In genomic region chr13:100775252-100776055, GRCm38 (mm10) we compare ENCODE assay signal across 8 mouse cellular contexts. TPM values are rescaled to one million over a fixed set of nuclear protein-coding genes. Genes with fewer than 3 reads are reported as not detected.
A peak's percentile ranks its signal among the peaks of the same experiment; 100 is the strongest.
DNase-seq lines count a peak whose midpoint lies in the region; ATAC-seq and TF ChIP-seq lines count a peak whose summit lies in the region.

TSS of gene Cenph (minus strand) at chr13:100775899.

- no peaks in the 10 kb centered on the region; the same call in 1 of the 2 replicates for H3K4me1 ChIP-seq in bone marrow, adult 2 months (ENCODE audit: control insufficient read depth, insufficient read depth, low read length)
- peaks cover 16% of the 10 kb centered on the region for H3K4me1 ChIP-seq in embryonic facial prominence, embryonic 15.5 days
- peaks cover 15% of the 10 kb centered on the region for H3K4me1 ChIP-seq in heart, embryonic 10.5 days
- H3K4me1 ChIP-seq in kidney, embryonic 15.5 days, result peaks cover 17% of the 10 kb centered on the region

- H3K4me3 ChIP-seq in bone marrow, adult 2 months (replicated peaks; ENCODE audit: control insufficient read depth, low read depth, low read length), result peak within 1 kb of the TSS; percentile 91
- peak within 1 kb of the TSS; percentile 88 for H3K4me3 ChIP-seq in embryonic facial prominence, embryonic 15.5 days (replicated peaks)
- H3K4me3 ChIP-seq in heart, embryonic 10.5 days, result peak within 1 kb of the TSS; percentile 98
- peak within 1 kb of the TSS; percentile 83 for H3K4me3 ChIP-seq in kidney, embryonic 15.5 days (replicated peaks)

- H3K9ac ChIP-seq in embryonic facial prominence, embryonic 15.5 days, result peak within 1 kb of the TSS; percentile 57
- H3K9ac ChIP-seq in kidney, embryonic 15.5 days, result peak within 1 kb of the TSS; percentile 75

- under 1% methylated on average over 46 of the region's 46 CpGs for WGBS in bone marrow, adult 2 months
- WGBS in embryonic facial prominence, embryonic 15.5 days, result under 1% methylated on average over 46 of the region's 46 CpGs
- under 1% methylated on average over 46 of the region's 46 CpGs for WGBS in heart, embryonic 10.5 days
- under 1% methylated on average over 46 of the region's 46 CpGs for WGBS in kidney, embryonic 15.5 days

- no peaks in the 10 kb centered on the region for H3K9me3 ChIP-seq in embryonic facial prominence, embryonic 15.5 days (replicated peaks)
- no peaks in the 10 kb centered on the region for H3K9me3 ChIP-seq in heart, embryonic 10.5 days
- H3K9me3 ChIP-seq in kidney, embryonic 15.5 days (replicated peaks), result no peaks in the 10 kb centered on the region

- peak within 1 kb of the TSS; percentile 50 for H3K27ac ChIP-seq in bone marrow, adult 2 months (ENCODE audit: control insufficient read depth, insufficient read depth, low read depth, low read length, poor library complexity)
- H3K27ac ChIP-seq in embryonic facial prominence, embryonic 15.5 days (replicated peaks), result no peak within 1 kb of the TSS; the same call in 1 of the 2 replicates
- peak within 1 kb of the TSS; percentile 89 for H3K27ac ChIP-seq in heart, embryonic 10.5 days
- peak within 1 kb of the TSS; percentile 74 for H3K27ac ChIP-seq in kidney, embryonic 15.5 days

- TF ChIP-seq POLR2A in bone marrow, adult 2 months (IDR thresholded peaks at IDR 0.05; ENCODE audit: borderline replicate concordance, control insufficient read depth, low read depth, low read length), result no peak

- H3K27me3 ChIP-seq in embryonic facial prominence, embryonic 15.5 days, result no peaks in the 10 kb centered on the region
- no peaks in the 10 kb centered on the region for H3K27me3 ChIP-seq in heart, embryonic 10.5 days (ENCODE audit: insufficient read depth, poor library complexity, severe bottlenecking)
- H3K27me3 ChIP-seq in kidney, embryonic 15.5 days, result no peaks in the 10 kb centered on the region

- TF ChIP-seq CTCF in bone marrow, adult 2 months (IDR thresholded peaks at IDR 0.05; ENCODE audit: control insufficient read depth, insufficient read depth, low read length), result no peak

- H3K36me3 ChIP-seq in embryonic facial prominence, embryonic 15.5 days, result peaks cover 15% of the 10 kb centered on the region; the same call in 1 of the 2 replicates
- peaks cover 41% of the 10 kb centered on the region for H3K36me3 ChIP-seq in heart, embryonic 10.5 days
- H3K36me3 ChIP-seq in kidney, embryonic 15.5 days, result peaks cover 46% of the 10 kb centered on the region

- peak; percentile 91 for DNase-seq in 416B (ENCODE audit: low read depth)
- peak; percentile 96 for DNase-seq in heart, embryonic 10.5 days (ENCODE audit: low spot score)
- DNase-seq in liver, result peak; percentile 87
- DNase-seq in spleen, postnatal 4 days (ENCODE audit: low spot score in 2 of 2), result peak; percentile 83 to 90

- peak within 1 kb of the TSS; percentile 95 for H3K4me2 ChIP-seq in embryonic facial prominence, embryonic 15.5 days (replicated peaks)
- peak within 1 kb of the TSS; percentile 89 for H3K4me2 ChIP-seq in kidney, embryonic 15.5 days

- peak; percentile 87 for ATAC-seq in embryonic facial prominence, embryonic 15.5 days (ENCODE audit: insufficient number of reproducible peaks, low FRiP score, low TSS enrichment, low read depth)
- peak; percentile 94 for ATAC-seq in kidney, embryonic 15.5 days (replicated peaks; ENCODE audit: low FRiP score)
- ATAC-seq in monocyte, adult 5-6 weeks (replicated peaks; ENCODE audit: insufficient number of reproducible peaks, low FRiP score, low TSS enrichment, poor library complexity, severe bottlenecking), result peak; percentile 96

RNA-seq across cellular contexts. Expression of gene Cenph, which starts in this region (rescaled TPM):
- polyA plus RNA-seq in bone marrow, adult 2 months (2011; ENCODE audit: insufficient read depth, insufficient read length, low replicate concordance, missing spikeins), result 50.0 and 67.5 TPM in 2 replicates
- polyA plus RNA-seq in embryonic facial prominence, embryonic 15.5 days (2015; fragmentation: Nextera tagmentation; extraction: Ambion mirVana), result 26.1 and 29.6 TPM in 2 replicates
- polyA plus RNA-seq in heart, embryonic 10.5 days (2016; fragmentation: Nextera tagmentation; extraction: Ambion mirVana), result 28.9 and 38.1 TPM in 2 replicates
- polyA plus RNA-seq in kidney, embryonic 15.5 days (2015; fragmentation: Nextera tagmentation; extraction: Ambion mirVana), result 39.0 and 42.7 TPM in 2 replicates
- 0.68 to 3.1 TPM (median 2.5 TPM) in 3 replicates for total RNA-seq in monocyte, adult 5-6 weeks (2017)
